ENCODE assay signal across 9 mouse cellular contexts in the genomic region with DNA sequence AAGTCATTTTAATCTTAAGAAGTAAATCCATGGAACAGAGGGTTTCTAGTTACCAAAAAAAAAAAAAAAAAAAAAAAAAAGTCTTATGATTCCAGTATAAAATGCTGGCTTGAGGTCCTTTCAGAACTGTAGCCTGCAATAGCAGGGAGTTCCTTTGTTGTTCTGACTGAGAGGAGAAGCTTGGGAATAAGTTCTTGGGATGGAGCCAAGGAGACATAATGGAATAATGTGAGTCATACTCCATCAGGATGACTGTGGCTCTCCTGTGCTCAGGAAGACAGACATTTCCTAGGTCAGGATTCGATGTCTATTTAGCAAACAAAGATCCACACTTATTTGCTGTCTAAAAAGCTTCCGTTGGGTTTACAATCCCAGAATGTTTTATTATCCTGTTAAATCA.
DNase-seq lines count a peak whose midpoint lies in the region; ATAC-seq lines count a peak whose summit lies in the region.
"Had no signal": no experiment of that assay in that cellular context is flagged by ENCODE, and none has a peak within 500 bp of the region (broad histone marks: within the 10 kb centered on the region; RNA-seq: fewer than 3 reads in every experiment).

No protein-coding gene starts in this region.

- DNase-seq in frontal cortex, postnatal 25 days (ENCODE audit: low spot score in 2 of 2): no peak
- peak; percentile 27 for DNase-seq in layer of hippocampus, adult 9-11 months
- no peak for DNase-seq in layer of hippocampus, adult 8-10 months (ENCODE audit: low spot score in 2 of 2)
- DNase-seq in adipocyte (ENCODE audit: low spot score): peak; percentile 70
- DNase-seq in heart, postnatal 4 days: peak; percentile 22
- no peak for DNase-seq in thymus, postnatal 14 days
- no peak for DNase-seq in gastrocnemius, postnatal 25 days
- DNase-seq: gastrocnemius, postnatal 10 days had no signal

- ATAC-seq in frontal cortex, adult (ENCODE audit: low TSS enrichment): peak; percentile 91

Comparison
In these comparisons a context has a peak if more than half of its experiments do, and no peak if none do; other contexts are left out.
1. DNase-seq: peak in layer of hippocampus, adult 9-11 months (single experiment), adipocyte (single experiment) and heart, postnatal 4 days (single experiment); none in frontal cortex, postnatal 25 days (0 of 2), layer of hippocampus, adult 8-10 months (0 of 2), thymus, postnatal 14 days (single experiment) and gastrocnemius, postnatal 25 days (single experiment).